Mouse (Mus musculus): ENCODE measurements at regions not wholly inside any gene's neighbourhood (a gene's known extent, or its start where the extent isn't known, plus 50 kb on each side); places are given as distances from the start of the nearest gene placed in this dataset.

DNA sequence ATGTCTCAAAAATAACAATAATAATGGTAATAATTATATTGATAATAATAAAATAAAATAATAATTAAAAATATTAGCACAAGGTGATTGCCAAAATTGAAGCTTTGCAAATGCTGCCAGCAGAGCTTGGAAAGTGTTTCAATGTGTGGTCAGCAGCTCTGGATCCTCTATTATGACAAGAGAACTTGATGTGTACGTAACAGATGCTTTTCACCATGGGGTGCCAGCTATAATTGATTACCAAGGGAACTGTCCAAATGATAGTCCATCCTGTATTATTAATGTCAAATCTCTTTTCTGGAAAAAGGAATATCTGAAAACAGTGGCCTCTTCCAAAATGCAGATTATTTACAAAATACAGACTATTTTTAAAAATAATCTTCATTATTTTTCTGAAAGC lies 419.2 kb downstream of the Plk2 start:
- no peak overlapping the region for H3K27ac ChIP-seq
- DNase-seq (ENCODE audit: low spot score) = no peak
- peaks cover 3% of the 10 kb centered on the region; the same call in 1 of the 2 replicates for H3K4me1 ChIP-seq (replicated peaks)
- no peaks in the 10 kb centered on the region for H3K27me3 ChIP-seq (ENCODE audit: insufficient read depth, poor library complexity, severe bottlenecking)
- no peak overlapping the region for H3K4me3 ChIP-seq
- 74% methylated on average over 1 of the region's 1 CpGs for whole genome bisulfite sequencing
- H3K36me3 ChIP-seq = no peaks in the 10 kb centered on the region
- no peaks in the 10 kb centered on the region for H3K9me3 ChIP-seq

DNA sequence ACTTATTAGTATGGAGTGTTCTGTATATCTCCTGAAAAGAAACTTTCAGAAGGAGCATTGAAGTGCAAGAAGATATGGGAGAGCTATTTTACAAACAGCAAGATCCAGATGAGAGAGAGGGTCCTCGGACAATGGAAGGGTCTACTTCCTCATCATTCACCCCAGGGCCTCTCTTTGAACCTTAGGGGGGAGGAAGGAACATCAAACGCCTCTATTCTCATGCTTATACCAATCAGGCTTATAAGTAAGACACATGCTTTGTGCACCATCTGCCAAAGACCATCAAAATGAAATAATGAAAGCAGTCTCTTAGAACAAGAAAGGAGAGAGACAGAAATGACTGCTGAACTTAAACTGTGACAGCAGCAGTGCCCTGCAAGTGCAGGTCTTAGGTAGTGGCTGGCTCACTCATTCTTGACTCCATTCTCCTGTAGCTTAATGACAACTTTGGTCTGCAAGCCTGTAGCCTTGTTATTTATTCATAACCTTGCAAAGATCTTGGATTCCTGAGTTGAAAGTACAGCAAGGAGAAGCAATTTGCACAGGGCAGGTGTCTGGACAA lies 424.5 kb downstream of the Plk2 start:
- no peaks in the 10 kb centered on the region for H3K27me3 ChIP-seq (ENCODE audit: insufficient read depth, poor library complexity, severe bottlenecking)
- WGBS = 31% methylated on average over 2 of the region's 2 CpGs
- no peak overlapping the region for H3K4me3 ChIP-seq
- DNase-seq (ENCODE audit: low spot score) = no peak
- no peaks in the 10 kb centered on the region for H3K9me3 ChIP-seq
- H3K4me1 ChIP-seq (replicated peaks) = peaks cover 10% of the 10 kb centered on the region; the same call in 1 of the 2 replicates
- H3K36me3 ChIP-seq = no peaks in the 10 kb centered on the region
- no peak overlapping the region for H3K27ac ChIP-seq

DNA sequence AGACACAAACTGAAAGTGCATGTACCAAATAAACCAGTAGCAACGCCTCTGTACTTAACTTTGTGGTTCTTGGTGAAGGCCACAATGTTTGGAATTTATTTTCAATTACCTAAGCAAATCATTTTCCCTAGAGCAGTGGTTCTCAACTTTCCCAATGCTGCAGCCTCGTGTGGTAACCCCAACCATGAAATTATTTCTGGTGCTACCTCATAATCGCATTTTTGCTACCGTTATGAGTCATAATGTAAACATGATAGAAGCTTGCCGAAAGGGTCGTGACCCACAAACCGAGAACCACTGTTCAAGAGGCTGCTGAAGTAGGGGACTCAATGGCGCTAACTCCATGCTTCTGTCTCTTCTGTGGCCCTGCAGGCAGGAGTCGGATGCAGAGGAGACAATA lies 429.9 kb upstream of the Actbl2 start:
- Histone ChIP-seq H3K4me1 (replicated peaks) (no peaks in the 10 kb centered on the region), H3K27me3 (ENCODE audit: insufficient read depth, poor library complexity, severe bottlenecking) (no peaks in the 10 kb centered on the region), H3K9me3 (no peaks in the 10 kb centered on the region), H3K36me3 (no peaks in the 10 kb centered on the region), H3K27ac (no peak overlapping the region), H3K4me3 (no peak overlapping the region)
- WGBS = 92% methylated on average over 9 of the region's 9 CpGs
- DNase-seq (ENCODE audit: low spot score) = no peak

DNA sequence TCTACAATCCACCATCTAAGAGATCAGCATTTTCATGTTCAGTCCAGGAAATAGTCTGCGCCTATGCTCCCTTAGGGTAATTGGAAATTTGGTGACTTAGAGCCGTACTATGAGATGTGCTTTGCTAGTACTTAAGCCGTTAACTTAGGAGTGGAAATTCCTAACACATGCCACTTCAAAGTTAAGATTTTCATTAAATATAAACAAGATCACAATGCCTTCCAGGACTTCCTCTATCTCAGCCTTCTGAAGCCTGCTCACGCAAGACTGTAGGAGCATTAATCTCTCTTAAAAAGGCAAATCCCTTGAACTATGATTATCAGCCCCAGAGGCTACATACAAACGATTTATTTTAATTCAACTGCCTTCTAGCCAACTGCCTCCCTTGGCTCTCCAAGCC lies 422.4 kb upstream of the Actbl2 start:
- WGBS = 86% methylated on average over 5 of the region's 5 CpGs
- DNase-seq (ENCODE audit: low spot score) = no peak
- H3K36me3 ChIP-seq = no peaks in the 10 kb centered on the region
- no peaks in the 10 kb centered on the region for H3K9me3 ChIP-seq
- no peak overlapping the region for H3K4me3 ChIP-seq
- H3K27ac ChIP-seq = no peak overlapping the region
- no peaks in the 10 kb centered on the region for H3K27me3 ChIP-seq (ENCODE audit: insufficient read depth, poor library complexity, severe bottlenecking)
- 0 out of 2 replicates have a peak, but pooled peaks cover 5% of the 10 kb centered on the region for H3K4me1 ChIP-seq (replicated peaks)

DNA sequence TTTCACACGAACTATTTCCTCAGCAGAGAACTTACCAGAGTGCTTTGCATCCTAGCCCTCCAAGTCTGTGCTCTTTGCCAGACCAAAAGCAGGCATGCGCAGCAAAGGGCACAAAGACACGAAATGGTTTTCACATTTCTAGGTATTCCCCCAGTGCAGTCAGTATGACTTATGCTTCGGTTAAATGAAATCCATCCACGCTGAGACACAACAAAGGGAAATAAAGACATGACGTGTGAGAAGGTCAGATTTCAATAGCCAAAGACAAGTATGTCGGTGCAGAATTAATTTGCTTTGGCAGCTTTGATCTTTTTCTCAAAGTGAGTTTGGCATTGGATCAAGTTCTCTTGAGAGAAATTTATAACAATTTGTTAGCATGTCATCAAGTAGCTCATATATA lies 417.9 kb upstream of the Actbl2 start:
- Histone ChIP-seq H3K4me1 (replicated peaks) (0 out of 2 replicates have a peak, but pooled peaks cover 5% of the 10 kb centered on the region), H3K4me3 (no peak overlapping the region), H3K36me3 (no peaks in the 10 kb centered on the region), H3K9me3 (no peaks in the 10 kb centered on the region), H3K27ac (no peak overlapping the region), H3K27me3 (ENCODE audit: insufficient read depth, poor library complexity, severe bottlenecking) (no peaks in the 10 kb centered on the region)
- no peak for DNase-seq (ENCODE audit: low spot score)
- 46% methylated on average over 7 of the region's 7 CpGs for WGBS

DNA sequence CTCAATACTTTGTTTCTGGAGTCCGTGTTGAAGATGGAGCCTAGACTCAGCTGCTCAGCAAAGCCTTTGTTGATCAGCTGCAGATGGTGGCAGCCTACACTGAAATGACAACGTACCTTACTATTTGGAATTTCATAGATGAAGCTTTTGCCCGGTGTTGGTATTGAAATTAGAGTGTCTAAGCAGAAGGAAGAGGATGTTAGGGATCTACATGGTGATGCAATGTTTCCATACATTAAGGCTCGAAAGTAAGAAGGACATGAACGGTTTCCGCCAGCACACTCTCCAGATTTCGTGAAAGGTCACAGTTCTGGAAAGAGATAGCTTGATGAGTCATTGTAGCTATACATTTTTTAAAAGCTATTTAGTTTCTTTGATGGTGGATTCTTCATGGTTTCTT lies 412.9 kb upstream of the Actbl2 start:
- H3K4me1 ChIP-seq (replicated peaks) = 0 out of 2 replicates have a peak, but pooled peaks cover 2% of the 10 kb centered on the region
- no peaks in the 10 kb centered on the region for H3K9me3 ChIP-seq
- no peaks in the 10 kb centered on the region for H3K27me3 ChIP-seq (ENCODE audit: insufficient read depth, poor library complexity, severe bottlenecking)
- no peak for DNase-seq (ENCODE audit: low spot score)
- H3K36me3 ChIP-seq = no peaks in the 10 kb centered on the region
- H3K27ac ChIP-seq = no peak overlapping the region
- no peak overlapping the region for H3K4me3 ChIP-seq
- 92% methylated on average over 7 of the region's 7 CpGs for WGBS

DNA sequence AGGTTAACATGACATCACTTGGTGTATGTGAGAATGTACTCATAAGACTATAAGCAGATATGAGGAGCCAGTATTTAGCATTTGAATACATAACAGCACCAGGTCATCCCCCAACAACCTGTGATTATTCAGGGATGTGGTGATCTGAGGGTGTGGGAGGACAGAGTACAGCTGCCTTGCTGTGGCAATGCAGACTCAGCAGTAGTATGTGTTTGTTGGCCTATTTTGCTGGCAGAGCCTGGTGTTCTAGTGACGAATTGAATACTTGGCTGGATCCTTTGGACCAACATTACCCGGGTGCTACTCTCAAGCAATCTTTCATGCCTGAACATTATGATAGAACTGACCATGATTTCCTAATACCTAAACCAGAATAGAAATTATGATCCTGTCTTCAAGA lies 409.1 kb upstream of the Actbl2 start:
- H3K9me3 ChIP-seq = no peaks in the 10 kb centered on the region
- no peak overlapping the region for H3K4me3 ChIP-seq
- H3K36me3 ChIP-seq = no peaks in the 10 kb centered on the region
- 92% methylated on average over 2 of the region's 2 CpGs for WGBS
- no peak for DNase-seq (ENCODE audit: low spot score)
- no peaks in the 10 kb centered on the region for H3K4me1 ChIP-seq (replicated peaks)
- H3K27ac ChIP-seq = no peak overlapping the region
- no peaks in the 10 kb centered on the region for H3K27me3 ChIP-seq (ENCODE audit: insufficient read depth, poor library complexity, severe bottlenecking)

DNA sequence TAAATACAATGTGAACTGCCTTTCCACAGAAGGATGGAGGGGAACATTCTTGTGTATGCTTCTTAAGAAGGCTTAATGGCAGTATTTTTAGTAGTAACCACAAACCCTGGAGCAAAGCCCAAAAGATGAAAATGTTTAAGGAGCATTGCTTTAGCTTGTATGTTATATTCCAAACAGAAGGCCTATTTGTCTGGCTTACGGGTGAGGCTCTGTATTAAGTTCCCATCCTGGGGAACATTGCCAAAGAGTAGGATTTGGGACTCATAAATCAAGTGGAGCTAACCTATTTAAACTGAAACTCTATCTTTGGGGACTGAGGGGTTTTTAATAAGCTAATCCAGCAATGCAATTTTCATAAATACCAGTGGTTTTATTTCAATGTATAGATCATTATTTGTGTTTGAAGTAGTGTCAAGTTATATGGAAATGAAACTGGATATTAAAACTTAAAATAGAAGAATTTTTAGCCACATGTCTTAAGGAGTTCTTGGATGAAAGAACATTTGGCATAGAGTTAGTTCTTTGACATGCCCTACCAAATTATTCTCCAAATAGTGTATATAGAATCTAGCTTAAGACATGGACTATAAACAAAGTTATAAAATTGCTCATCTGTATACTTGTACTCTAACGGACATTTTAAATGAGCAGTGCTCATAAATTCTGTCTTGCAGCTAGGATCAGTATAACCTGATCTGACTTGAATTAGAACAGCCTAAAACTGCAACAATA lies 401.7 kb upstream of the Actbl2 start:
- Histone ChIP-seq H3K9me3 (no peaks in the 10 kb centered on the region), H3K27me3 (ENCODE audit: insufficient read depth, poor library complexity, severe bottlenecking) (no peaks in the 10 kb centered on the region), H3K36me3 (no peaks in the 10 kb centered on the region), H3K27ac (no peak overlapping the region), H3K4me1 (replicated peaks) (no peaks in the 10 kb centered on the region), H3K4me3 (no peak overlapping the region)
- WGBS = 86% methylated on average over 2 of the region's 2 CpGs
- no peak for DNase-seq (ENCODE audit: low spot score)

DNA sequence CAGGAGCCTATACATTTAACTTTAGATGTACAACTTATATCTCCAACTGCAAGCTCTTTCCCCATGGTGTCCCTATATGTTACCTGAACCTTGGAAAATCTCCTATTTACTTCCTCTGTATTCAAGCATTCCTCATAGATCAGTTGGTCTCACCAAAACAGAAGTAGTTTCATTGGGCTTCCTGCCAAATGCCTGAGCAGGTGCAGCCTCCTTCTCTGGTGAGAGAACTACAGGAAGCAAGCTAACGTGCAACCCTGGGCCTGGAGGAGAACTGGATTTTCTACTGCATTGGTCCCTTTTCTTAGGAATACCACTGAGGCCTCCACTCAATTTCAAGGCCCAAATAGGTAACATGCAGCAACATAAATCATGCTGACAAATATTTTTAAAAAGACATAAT lies 400.6 kb upstream of the Actbl2 start:
- Histone ChIP-seq H3K4me3 (no peak overlapping the region), H3K36me3 (no peaks in the 10 kb centered on the region), H3K27me3 (ENCODE audit: insufficient read depth, poor library complexity, severe bottlenecking) (no peaks in the 10 kb centered on the region), H3K4me1 (replicated peaks) (no peaks in the 10 kb centered on the region), H3K27ac (no peak overlapping the region), H3K9me3 (no peaks in the 10 kb centered on the region)
- no peak for DNase-seq (ENCODE audit: low spot score)
- WGBS = 78% methylated on average over 1 of the region's 1 CpGs

DNA sequence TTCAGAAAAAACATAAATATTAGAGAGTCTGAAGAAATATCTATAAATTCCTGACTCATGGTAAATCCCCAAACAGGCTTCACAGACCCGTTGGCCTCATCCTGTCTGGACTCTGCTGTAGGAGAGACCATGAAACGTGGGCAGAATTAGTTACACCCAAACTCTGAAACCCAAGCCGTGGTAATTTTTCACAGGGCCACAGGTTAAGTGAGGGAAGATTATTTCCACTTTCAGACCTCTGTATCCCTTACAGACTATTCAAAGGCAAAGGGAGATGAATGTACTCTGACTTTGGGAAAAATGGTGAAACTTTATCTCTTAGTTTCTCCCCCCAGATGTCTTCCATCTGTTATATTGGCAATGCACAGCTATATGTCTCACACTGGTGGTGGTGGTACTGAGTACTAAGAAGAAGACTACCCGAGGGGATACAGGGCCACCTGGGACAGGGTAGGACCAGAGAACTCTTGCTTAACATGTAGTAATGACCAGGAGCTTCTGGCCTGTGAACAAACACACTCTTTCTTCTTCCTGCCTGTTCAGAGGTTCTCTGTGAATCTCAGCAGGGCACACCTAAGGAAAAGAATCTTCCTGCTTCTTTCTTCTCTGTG lies 388.8 kb upstream of the Actbl2 start:
- H3K27ac ChIP-seq = no peak overlapping the region
- WGBS = 65% methylated on average over 4 of the region's 4 CpGs
- peaks cover 20% of the 10 kb centered on the region for H3K27me3 ChIP-seq (ENCODE audit: insufficient read depth, poor library complexity, severe bottlenecking)
- H3K9me3 ChIP-seq = no peaks in the 10 kb centered on the region
- H3K4me1 ChIP-seq (replicated peaks) = peaks cover 11% of the 10 kb centered on the region
- H3K4me3 ChIP-seq = no peak overlapping the region
- no peaks in the 10 kb centered on the region for H3K36me3 ChIP-seq
- no peak for DNase-seq (ENCODE audit: low spot score)

DNA sequence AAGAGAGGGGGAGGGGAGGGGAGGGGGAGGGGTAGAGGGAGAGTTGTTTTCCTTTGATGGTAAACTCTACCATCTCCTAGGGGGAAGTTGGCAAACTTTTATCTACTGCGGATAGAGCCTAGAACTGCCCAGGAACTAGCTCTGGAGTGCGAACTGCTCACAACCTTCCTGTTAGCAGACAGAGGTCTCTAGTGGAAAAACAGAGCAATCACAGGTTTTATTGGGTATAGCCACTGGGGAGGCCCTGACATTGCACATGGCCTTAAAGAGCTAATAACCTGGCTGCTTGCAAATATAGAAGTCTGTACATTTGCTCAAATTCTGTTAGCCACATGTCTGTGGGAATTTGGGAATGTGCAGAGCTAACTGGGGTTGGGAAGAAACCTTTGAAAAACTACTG lies 388.1 kb upstream of the Actbl2 start:
- 55% methylated on average over 2 of the region's 2 CpGs for WGBS
- Histone ChIP-seq H3K9me3 (no peaks in the 10 kb centered on the region), H3K27me3 (ENCODE audit: insufficient read depth, poor library complexity, severe bottlenecking) (peaks cover 20% of the 10 kb centered on the region), H3K27ac (no peak overlapping the region), H3K4me3 (no peak overlapping the region), H3K4me1 (replicated peaks) (peaks cover 18% of the 10 kb centered on the region), H3K36me3 (no peaks in the 10 kb centered on the region)
- DNase-seq (ENCODE audit: low spot score) = no peak

DNA sequence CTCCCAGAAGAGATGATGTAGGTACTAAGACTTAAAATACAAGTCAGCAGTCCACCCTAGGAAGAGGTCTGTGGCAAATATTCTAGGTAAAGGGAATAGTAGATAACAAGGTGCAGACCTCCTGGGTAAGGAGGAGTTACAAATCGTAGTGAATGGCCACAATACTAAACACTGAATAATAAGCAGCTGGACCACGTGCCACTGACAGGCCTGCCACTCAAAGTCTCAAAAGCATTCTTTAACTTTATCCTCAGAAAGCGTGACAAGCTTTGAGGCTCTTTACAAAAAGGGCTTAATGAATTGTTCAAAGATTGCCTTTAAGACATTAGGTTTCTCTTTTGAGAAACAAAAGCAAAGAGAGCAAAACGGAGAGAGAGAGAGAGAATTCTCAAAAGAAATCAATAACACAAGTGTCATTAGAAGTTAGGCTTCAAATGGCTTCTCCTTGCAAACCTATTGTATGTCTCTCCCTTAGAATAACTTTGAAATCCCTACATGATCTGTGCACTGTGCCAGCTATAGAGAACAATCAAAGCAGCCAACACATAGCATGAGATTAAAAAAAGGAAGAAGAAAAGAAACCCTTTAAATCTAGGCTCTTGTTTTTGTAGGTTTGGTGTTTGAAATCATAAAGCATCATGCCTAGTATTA lies 383.6 kb upstream of the Actbl2 start:
- 24% methylated on average over 4 of the region's 4 CpGs for WGBS
- Histone ChIP-seq H3K27ac (peak overlapping the region; percentile 56; the same call in 1 of the 2 replicates), H3K9me3 (no peaks in the 10 kb centered on the region), H3K36me3 (no peaks in the 10 kb centered on the region), H3K4me3 (no peak overlapping the region), H3K4me1 (replicated peaks) (peaks cover 34% of the 10 kb centered on the region), H3K27me3 (ENCODE audit: insufficient read depth, poor library complexity, severe bottlenecking) (peaks cover 20% of the 10 kb centered on the region)
- no peak for DNase-seq (ENCODE audit: low spot score)

DNA sequence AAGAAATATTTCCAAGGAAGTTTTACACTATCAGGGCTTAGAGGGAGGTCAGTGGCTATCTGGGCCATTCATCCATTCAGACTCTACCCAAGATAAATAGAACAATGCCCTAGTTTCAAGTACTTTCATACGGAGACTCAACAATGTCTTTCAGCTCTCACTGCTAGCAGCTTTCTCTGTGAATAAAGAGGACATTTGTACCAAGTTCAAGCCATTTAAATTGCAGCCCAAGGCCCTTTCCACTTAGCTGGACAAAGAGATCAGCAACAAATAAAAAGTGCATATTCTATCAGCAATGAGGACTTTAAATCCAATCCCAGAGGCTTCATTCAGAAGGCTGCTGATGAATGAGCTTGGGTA lies 383.1 kb upstream of the Actbl2 start:
- Histone ChIP-seq H3K4me1 (replicated peaks) (peaks cover 31% of the 10 kb centered on the region), H3K36me3 (no peaks in the 10 kb centered on the region), H3K4me3 (no peak overlapping the region), H3K9me3 (no peaks in the 10 kb centered on the region), H3K27ac (peak overlapping the region; percentile 56), H3K27me3 (ENCODE audit: insufficient read depth, poor library complexity, severe bottlenecking) (peaks cover 20% of the 10 kb centered on the region)
- WGBS = 20% methylated on average over 1 of the region's 1 CpGs
- DNase-seq (ENCODE audit: low spot score) = no peak
